Mouse (Mus musculus): ENCODE measurements at regions not wholly inside any gene's neighbourhood (a gene's known extent, or its start where the extent isn't known, plus 50 kb on each side); places are given as distances from the start of the nearest gene placed in this dataset.
A peak's percentile ranks its signal among the peaks of the same experiment; 100 is the strongest.
"Not testable (repeated sequence)": the region's sequence is repeated elsewhere in the genome, so short reads cannot be mapped to it uniquely, and the experiment has no call there.

DNA sequence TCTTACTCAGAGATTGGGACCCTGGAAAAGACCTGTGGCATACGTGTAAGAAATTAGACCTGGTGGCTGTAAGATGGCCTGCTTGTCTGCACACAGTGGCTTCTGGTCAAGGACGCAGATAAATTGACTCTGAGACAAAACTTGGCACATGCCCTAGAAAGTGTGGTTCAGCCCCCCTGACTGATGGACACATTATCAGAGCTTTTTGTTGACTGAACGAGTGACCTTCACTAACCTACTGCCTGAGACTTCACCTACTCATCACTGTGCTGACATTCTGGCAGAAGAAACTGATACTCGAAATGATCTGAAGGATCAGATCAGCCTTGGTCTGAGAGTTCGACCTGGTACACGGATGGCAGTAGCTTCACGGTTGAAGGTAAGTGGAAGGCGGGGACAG is 330.9 kb upstream of the B430218F22Rik start:
- H3K4me2 ChIP-seq; H3K27me3 ChIP-seq; H3K4me3 ChIP-seq (replicated peaks); H3K9ac ChIP-seq (replicated peaks); ATAC-seq (ENCODE audit: insufficient number of reproducible peaks, insufficient read depth, low FRiP score, low TSS enrichment, low read depth); H3K9me3 ChIP-seq; H3K36me3 ChIP-seq; H3K4me1 ChIP-seq (replicated peaks); H3K27ac ChIP-seq: not testable (repeated sequence)
- 89% methylated on average over 8 of the region's 8 CpGs for WGBS

DNA sequence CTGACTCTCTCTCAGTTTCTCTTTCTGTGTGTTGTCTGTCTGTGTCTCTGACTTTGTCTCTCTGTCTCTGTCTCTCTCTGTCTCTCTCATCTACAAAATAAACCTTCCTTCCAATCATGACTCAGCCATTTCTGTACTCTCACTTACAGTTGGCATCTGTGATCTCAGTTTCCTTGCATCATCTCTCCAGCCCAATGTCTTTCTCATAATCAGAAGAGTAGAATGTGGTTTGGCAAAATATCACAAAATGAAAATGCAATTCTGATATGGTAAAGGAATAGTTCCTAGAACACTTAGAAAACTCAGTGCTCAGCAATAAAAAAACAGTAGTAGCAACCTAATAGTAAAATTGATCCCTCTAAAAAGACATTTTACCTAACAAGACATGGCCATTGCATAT is 320.9 kb upstream of the B430218F22Rik start:
- no peak overlapping the region for H3K4me2 ChIP-seq
- no peak overlapping the region for H3K27ac ChIP-seq
- no peak overlapping the region for H3K9ac ChIP-seq (replicated peaks)
- no peaks in the 10 kb centered on the region for H3K27me3 ChIP-seq
- no peaks in the 10 kb centered on the region for H3K9me3 ChIP-seq
- H3K4me1 ChIP-seq (replicated peaks): 0 out of 2 replicates have a peak, but pooled peaks cover 5% of the 10 kb centered on the region
- no peaks in the 10 kb centered on the region for H3K36me3 ChIP-seq
- ATAC-seq (ENCODE audit: insufficient number of reproducible peaks, insufficient read depth, low FRiP score, low TSS enrichment, low read depth): no peak
- no peak overlapping the region for H3K4me3 ChIP-seq (replicated peaks)

DNA sequence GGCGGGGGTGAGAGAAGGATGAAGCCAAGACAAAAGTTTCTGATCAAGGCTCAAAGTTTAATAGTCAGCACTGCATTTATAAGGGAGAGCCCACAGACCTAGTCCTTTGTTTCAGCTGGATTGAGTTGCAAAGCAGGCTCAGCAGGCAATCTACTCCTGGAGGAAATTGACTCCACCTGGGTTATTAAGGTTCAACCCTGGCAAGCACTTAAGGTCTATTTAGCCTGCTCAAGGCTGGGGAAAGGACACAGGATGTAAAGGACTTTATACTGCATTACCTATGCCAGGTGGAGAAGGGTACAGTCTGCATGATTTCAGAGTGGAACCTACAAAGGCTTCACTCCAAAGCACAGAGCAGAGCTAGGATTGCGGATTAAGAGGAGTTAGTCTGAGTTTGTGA is 318.4 kb upstream of the B430218F22Rik start:
- H3K9ac ChIP-seq (replicated peaks): no peak overlapping the region
- no peaks in the 10 kb centered on the region for H3K27me3 ChIP-seq
- 37% methylated on average over 2 of the region's 2 CpGs for WGBS
- H3K36me3 ChIP-seq: no peaks in the 10 kb centered on the region
- no peak overlapping the region for H3K4me3 ChIP-seq (replicated peaks)
- H3K9me3 ChIP-seq: no peaks in the 10 kb centered on the region
- no peak overlapping the region for H3K4me2 ChIP-seq
- peak; percentile 87; the same call in 1 of the 2 replicates for ATAC-seq (ENCODE audit: insufficient number of reproducible peaks, insufficient read depth, low FRiP score, low TSS enrichment, low read depth)
- H3K4me1 ChIP-seq (replicated peaks): 0 out of 2 replicates have a peak, but pooled peaks cover 5% of the 10 kb centered on the region
- H3K27ac ChIP-seq: no peak overlapping the region

DNA sequence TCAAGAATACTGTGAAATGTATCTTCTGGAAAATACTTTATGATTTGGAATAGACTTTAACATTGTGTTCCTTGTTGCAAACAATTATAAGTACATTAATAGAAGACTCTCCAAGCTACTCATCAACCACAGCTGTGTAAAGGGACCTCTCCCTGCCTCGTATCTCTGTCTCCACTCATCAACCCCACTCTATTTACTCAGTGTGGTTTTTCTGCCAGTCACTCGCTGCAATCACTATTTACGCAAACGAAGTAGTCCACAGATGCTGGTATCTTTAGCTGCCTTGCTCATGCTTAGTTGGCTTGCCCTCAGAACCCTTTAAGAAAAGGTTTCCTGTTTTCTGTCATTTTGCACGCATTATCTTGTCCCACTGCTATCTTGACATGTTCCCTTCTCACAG is 300.1 kb upstream of the B430218F22Rik start:
- H3K4me1 ChIP-seq (replicated peaks): no peaks in the 10 kb centered on the region
- no peak overlapping the region for H3K9ac ChIP-seq (replicated peaks)
- no peaks in the 10 kb centered on the region for H3K9me3 ChIP-seq
- H3K4me2 ChIP-seq: no peak overlapping the region
- H3K27me3 ChIP-seq: no peaks in the 10 kb centered on the region
- no peak overlapping the region for H3K4me3 ChIP-seq (replicated peaks)
- ATAC-seq (ENCODE audit: insufficient number of reproducible peaks, insufficient read depth, low FRiP score, low TSS enrichment, low read depth): no peak
- 74% methylated on average over 5 of the region's 5 CpGs for WGBS
- no peaks in the 10 kb centered on the region for H3K36me3 ChIP-seq
- H3K27ac ChIP-seq: no peak overlapping the region

DNA sequence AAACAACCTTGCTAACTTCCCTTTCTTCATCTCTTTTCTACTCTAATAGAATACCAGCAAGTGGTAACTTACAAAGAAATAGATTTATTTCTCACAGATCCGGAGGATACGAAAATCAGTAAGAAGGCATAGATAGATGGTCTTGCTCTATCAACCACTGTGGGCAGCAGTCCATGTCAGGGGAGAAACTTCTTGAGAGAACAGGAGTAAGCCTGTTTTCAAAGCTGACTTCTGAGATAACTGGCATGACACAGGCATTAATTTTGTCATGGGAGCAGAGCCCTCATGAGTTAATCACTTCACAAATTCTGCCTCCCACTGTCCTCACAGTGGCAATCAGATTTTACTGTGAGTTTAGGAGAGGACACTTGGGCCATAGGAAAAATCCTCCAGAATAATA is 299.5 kb upstream of the B430218F22Rik start:
- no peaks in the 10 kb centered on the region for H3K36me3 ChIP-seq
- no peak overlapping the region for H3K27ac ChIP-seq
- H3K9me3 ChIP-seq: no peaks in the 10 kb centered on the region
- H3K4me3 ChIP-seq (replicated peaks): no peak overlapping the region
- no peak overlapping the region for H3K4me2 ChIP-seq
- 86% methylated on average over 2 of the region's 2 CpGs for WGBS
- H3K9ac ChIP-seq (replicated peaks): no peak overlapping the region
- no peaks in the 10 kb centered on the region for H3K27me3 ChIP-seq
- no peaks in the 10 kb centered on the region for H3K4me1 ChIP-seq (replicated peaks)
- ATAC-seq (ENCODE audit: insufficient number of reproducible peaks, insufficient read depth, low FRiP score, low TSS enrichment, low read depth): no peak

DNA sequence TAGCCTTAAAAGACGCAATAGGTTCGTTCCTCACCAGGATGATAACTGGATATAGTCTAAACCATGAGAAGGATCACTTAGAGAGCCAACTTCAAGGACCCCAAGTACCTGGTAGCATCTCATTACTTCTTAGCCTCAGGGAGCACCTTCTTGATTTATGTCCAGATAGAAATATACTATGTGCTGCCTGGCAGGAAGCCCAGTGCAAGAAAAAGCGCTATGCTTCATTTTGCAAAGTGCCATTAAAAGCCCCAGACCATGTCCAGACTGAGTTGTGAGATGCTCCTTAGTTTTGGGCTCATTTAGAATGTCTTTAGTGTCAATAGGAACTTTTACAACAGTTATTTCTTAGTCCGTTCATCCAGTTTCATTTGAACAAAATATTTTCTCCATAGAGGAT is 298.3 kb upstream of the B430218F22Rik start:
- Histone ChIP-seq H3K27ac (no peak overlapping the region), H3K9me3 (no peaks in the 10 kb centered on the region), H3K9ac (replicated peaks) (no peak overlapping the region), H3K27me3 (no peaks in the 10 kb centered on the region), H3K4me1 (replicated peaks) (no peaks in the 10 kb centered on the region), H3K4me2 (no peak overlapping the region), H3K36me3 (no peaks in the 10 kb centered on the region), H3K4me3 (replicated peaks) (no peak overlapping the region)
- WGBS: 72% methylated on average over 4 of the region's 4 CpGs
- ATAC-seq (ENCODE audit: insufficient number of reproducible peaks, insufficient read depth, low FRiP score, low TSS enrichment, low read depth): no peak

DNA sequence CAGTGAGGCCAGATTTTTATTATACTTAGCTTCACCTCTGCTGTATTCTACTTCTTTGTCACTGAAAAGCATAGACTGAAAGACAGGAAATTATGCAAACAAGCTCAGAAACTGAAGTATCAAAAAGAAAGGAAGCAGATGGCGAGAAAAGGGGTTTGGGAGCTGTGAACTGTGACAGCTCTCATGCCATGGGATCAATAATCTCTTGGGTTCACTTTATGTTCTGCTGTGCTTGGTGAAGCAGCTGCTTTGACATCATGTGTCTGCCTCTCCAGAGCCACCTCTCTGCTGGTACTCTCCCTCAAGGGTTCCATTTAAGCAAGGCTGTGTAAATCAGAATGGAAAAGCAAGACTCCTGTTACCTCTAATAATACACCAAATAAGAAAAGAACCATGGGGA is 291.3 kb upstream of the B430218F22Rik start:
- no peaks in the 10 kb centered on the region for H3K9me3 ChIP-seq
- no peak for ATAC-seq (ENCODE audit: insufficient number of reproducible peaks, insufficient read depth, low FRiP score, low TSS enrichment, low read depth)
- WGBS: 81% methylated on average over 1 of the region's 1 CpGs

More for the DNA sequence above, 291.3 kb upstream of the B430218F22Rik start:
- Histone ChIP-seq H3K36me3 (no peaks in the 10 kb centered on the region), H3K27ac (no peak overlapping the region), H3K4me3 (replicated peaks) (no peak overlapping the region), H3K4me1 (replicated peaks) (no peaks in the 10 kb centered on the region), H3K4me2 (no peak overlapping the region), H3K27me3 (no peaks in the 10 kb centered on the region), H3K9ac (replicated peaks) (no peak overlapping the region)

Data from limb, embryonic 12.5 days (tissue).